Mouse (Mus musculus) liver, embryonic 14.5 days (tissue): ENCODE results near the gene Rasa2. TPM values are rescaled to one million over a fixed set of nuclear protein-coding genes. Genes with fewer than 3 reads are reported as not detected.
"Not testable (repeated sequence)": the region's sequence is repeated elsewhere in the genome, so short reads cannot be mapped to it uniquely, and the experiment has no call there.

Experiments used
- ATAC-seq: fragments of 200-750 bp; cut with Nextera tagmentation; 2 replicates; pipeline ENCODE4 v1.8.0; 2017; ENCODE audit warnings: moderate number of reproducible peaks, mild to moderate bottlenecking, moderate library complexity; ENCODE audit not compliant: insufficient read depth
- DNase-seq, 3 experiments: peaks; one replicate each; pipeline ENCODE4 v3.0.0-alpha.2; 2012 to 2013; ENCODE audit warnings: low read depth in 3 of 3, low spot score in 3 of 3
- H3K27ac ChIP-seq: fragments of 300-500 bp; sonication (generic); 2 replicates; pipeline ENCODE4 v1.5.1; 2014; ENCODE audit warnings: moderate library complexity, mild to moderate bottlenecking, control low read depth, inconsistent platforms
- H3K27me3 ChIP-seq: fragments of 300-500 bp; sonication (generic); 2 replicates; pipeline ENCODE4 v1.6.1; 2014; ENCODE audit warnings: mild to moderate bottlenecking, low read length, moderate library complexity; ENCODE audit not compliant: control insufficient read depth, insufficient read depth
- H3K36me3 ChIP-seq: fragments of 300-500 bp; sonication (generic); replicated peaks from 2 replicates; pipeline ENCODE4 v1.6.1; 2014; ENCODE audit warnings: low read depth; ENCODE audit not compliant: control insufficient read depth, insufficient read depth
- H3K4me1 ChIP-seq, 2 experiments: fragments of 200-500 bp in 1 of 2; fragments of 300-500 bp in 1 of 2; sonication (generic) in 1 of 2; replicated peaks; 2 replicates each; pipeline ENCODE4 v1.6.1; 2012 to 2014; ENCODE audit warnings: antibody characterized with exemption in 1 of 2, inconsistent platforms in 1 of 2, low read length in 1 of 2; ENCODE audit not compliant: control insufficient read depth in 2 of 2, insufficient read depth in 2 of 2
- H3K4me2 ChIP-seq: fragments of 300-500 bp; sonication (generic); 2 replicates; pipeline ENCODE4 v1.6.1; 2014; ENCODE audit warnings: low read depth, mild to moderate bottlenecking, control low read depth, moderate library complexity
- H3K4me3 ChIP-seq, 2 experiments: fragments of 200-500 bp in 1 of 2; fragments of 300-500 bp in 1 of 2; sonication (generic) in 1 of 2; 2 replicates each; pipeline ENCODE4 v1.5.1; 2012 to 2014; ENCODE audit warnings: low read depth in 2 of 2, low read length in 2 of 2, mild to moderate bottlenecking in 2 of 2, control low read depth in 1 of 2, inconsistent platforms in 1 of 2, moderate library complexity in 1 of 2; ENCODE audit not compliant: insufficient read depth in 1 of 2
- H3K9ac ChIP-seq: fragments of 300-500 bp; sonication (generic); replicated peaks from 2 replicates; pipeline ENCODE4 v1.6.1; 2014; ENCODE audit warnings: mild to moderate bottlenecking, control low read depth, moderate library complexity
- H3K9me3 ChIP-seq: fragments of 300-500 bp; sonication (generic); 2 replicates; pipeline ENCODE4 v1.6.1; 2016; ENCODE audit warnings: low read length, mixed read lengths; ENCODE audit not compliant: control insufficient read depth
- CTCF ChIP-seq: IDR thresholded peaks from 2 replicates; pipeline ENCODE4 v1.5.1; 2016; ENCODE audit warnings: antibody characterized with exemption, low read depth, control low read depth
- EP300 ChIP-seq: IDR thresholded peaks from 2 replicates; pipeline ENCODE4 v1.6.1; 2016; ENCODE audit warnings: antibody characterized with exemption, low read depth
- WGBS: fragments of 180-500 bp; shearing (Covaris S2); extraction: QIAGEN DNeasy Blood & Tissue Kit; methylation state at CpG from one replicate; pipeline ENCODE4 v1.1.7; 2014; ENCODE audit not compliant: insufficient replicate concordance; 5-methylcytosine and 5-hydroxymethylcytosine counted together
- polyA plus RNA-seq, 2 experiments: library from polyadenylated mRNA; depleted of rRNA in 1 of 2; stranded (reverse) in 1 of 2; unstranded in 1 of 2; fragments of >200 nt; fragmentation: Nextera tagmentation in 1 of 2; extraction: Ambion mirVana in 1 of 2; gene quantifications; 2 replicates each; pipeline versions ENCODE4 v1.2.1 to v1.2.3; 2012 to 2014

Gene Rasa2
- polyA plus RNA-seq, 2 experiments, result 0.84 to 2.3 TPM

GRCm38 (mm10) chr9:96523148-96523547 lies 108.3 kb downstream of the Rasa2 start:
- no peak for ATAC-seq
- peak; percentile 24; the same call in 1 of the 2 replicates for TF ChIP-seq CTCF
- TF ChIP-seq EP300, result no peak
- H3K27ac ChIP-seq, result no peak overlapping the region
- no peaks in the 10 kb centered on the region for H3K27me3 ChIP-seq
- H3K9ac ChIP-seq, result no peak overlapping the region
- DNase-seq, result no peak
- 0 out of 4 replicates have a peak, but pooled peaks cover 0 to 6% of the 10 kb centered on the region in 2 experiments for H3K4me1 ChIP-seq
- 75% methylated on average over 5 of the region's 5 CpGs for WGBS
- H3K36me3 ChIP-seq, result no peaks in the 10 kb centered on the region
- no peak overlapping the region for H3K4me3 ChIP-seq
- H3K9me3 ChIP-seq, result no peaks in the 10 kb centered on the region
- no peak overlapping the region for H3K4me2 ChIP-seq

GRCm38 (mm10) chr9:96521574-96521973 lies 109.8 kb downstream of the Rasa2 start:
- not testable (repeated sequence) for H3K27me3 ChIP-seq, ATAC-seq
- WGBS, result 45% methylated on average over 2 of the region's 2 CpGs

GRCm38 (mm10) chr9:96517429-96517828 lies 114.0 kb downstream of the Rasa2 start:
- DNase-seq, result no peak

More at GRCm38 (mm10) chr9:96521574-96521973, 109.8 kb downstream of the Rasa2 start:
- not testable (repeated sequence) for H3K4me1 ChIP-seq, H3K36me3 ChIP-seq, H3K9ac ChIP-seq, H3K27ac ChIP-seq, H3K9me3 ChIP-seq, H3K4me2 ChIP-seq, H3K4me3 ChIP-seq, DNase-seq
- TF ChIP-seq CTCF, result peak; percentile 32

GRCm38 (mm10) chr9:96516806-96517205 lies 114.6 kb downstream of the Rasa2 start:
- H3K4me3 ChIP-seq, result no peak overlapping the region
- H3K27ac ChIP-seq, result no peak overlapping the region
- TF ChIP-seq CTCF (no peak), EP300 (no peak)
- ATAC-seq (no peak), DNase-seq (no peak)
- no peaks in the 10 kb centered on the region for H3K9me3 ChIP-seq
- WGBS, result 62% methylated on average over 3 of the region's 3 CpGs
- H3K4me1 ChIP-seq, result peaks cover 13 to 15% of the 10 kb centered on the region in 2 experiments
- H3K9ac ChIP-seq, result no peak overlapping the region
- H3K36me3 ChIP-seq, result no peaks in the 10 kb centered on the region
- no peaks in the 10 kb centered on the region for H3K27me3 ChIP-seq
- no peak overlapping the region for H3K4me2 ChIP-seq

More at GRCm38 (mm10) chr9:96517429-96517828, 114.0 kb downstream of the Rasa2 start:
- TF ChIP-seq EP300 (no peak), CTCF (no peak)
- Histone ChIP-seq H3K4me3 (no peak overlapping the region), H3K4me1 (peaks cover 13 to 15% of the 10 kb centered on the region in 2 experiments), H3K4me2 (no peak overlapping the region), H3K9me3 (no peaks in the 10 kb centered on the region), H3K27me3 (no peaks in the 10 kb centered on the region), H3K9ac (no peak overlapping the region), H3K36me3 (no peaks in the 10 kb centered on the region), H3K27ac (no peak overlapping the region)
- ATAC-seq, result no peak
- 19% methylated on average over 4 of the region's 4 CpGs for WGBS

- Histone ChIP-seq H3K4me3 (no peak overlapping the region), H3K27me3 (no peaks in the 10 kb centered on the region), H3K4me2 (no peak overlapping the region), H3K9me3 (no peaks in the 10 kb centered on the region), H3K9ac (no peak overlapping the region), H3K4me1 (peaks cover 13 to 15% of the 10 kb centered on the region in 2 experiments), H3K27ac (no peak overlapping the region), H3K36me3 (no peaks in the 10 kb centered on the region)
- no peak for ATAC-seq
- TF ChIP-seq CTCF (no peak), EP300 (no peak)
- 49% methylated on average over 5 of the region's 5 CpGs for whole genome bisulfite sequencing
- no peak for DNase-seq
These were observed 115.7 kb downstream of the Rasa2 start for GRCm38 (mm10) chr9:96515737-96516136.
